Comparison of ENCODE assay signal across 20 mouse cellular contexts in genomic region chr6:72204858-72205257, GRCm38 (mm10). TPM values are rescaled to one million over a fixed set of nuclear protein-coding genes. Genes with fewer than 3 reads are reported as not detected.
DNase-seq lines count a peak whose midpoint lies in the region; ATAC-seq and TF ChIP-seq lines count a peak whose summit lies in the region.
"Had no signal": no experiment of that assay in that cellular context is flagged by ENCODE, and none has a peak within 500 bp of the region (broad histone marks: within the 10 kb centered on the region; RNA-seq: fewer than 3 reads in every experiment).

No protein-coding gene starts in this region.

- no peaks in the 10 kb centered on the region for H3K9me3 ChIP-seq in lung, embryonic 16.5 days (ENCODE audit: control insufficient read depth, low read length)
- H3K9me3 ChIP-seq in lung, postnatal 0 days (ENCODE audit: low read length) = no peaks in the 10 kb centered on the region
- H3K9me3 ChIP-seq in midbrain, embryonic 15.5 days = no peaks in the 10 kb centered on the region
- H3K9me3 ChIP-seq: forebrain, embryonic 13.5 days; hindbrain, embryonic 13.5 days; midbrain, embryonic 12.5 days had no signal

- no peak for TF ChIP-seq CTCF in kidney, adult 2 months (conservative IDR thresholded peaks at IDR 0.05; ENCODE audit: insufficient read depth, insufficient read length, low read depth, low read length)
- TF ChIP-seq CTCF in lung, postnatal 0 days (IDR thresholded peaks at IDR 0.05) = no peak
- no peak for TF ChIP-seq CTCF in gastrocnemius, adult 2 months (IDR thresholded peaks at IDR 0.05)

- no peaks in the 10 kb centered on the region for H3K36me3 ChIP-seq in kidney, adult 2 months (ENCODE audit: control insufficient read depth, insufficient read depth, low read length)
- peaks cover 9% of the 10 kb centered on the region for H3K36me3 ChIP-seq in lung, embryonic 16.5 days (ENCODE audit: control insufficient read depth, insufficient read depth, low read length)
- peaks cover 5% of the 10 kb centered on the region; the same call in 1 of the 2 replicates for H3K36me3 ChIP-seq in lung, postnatal 0 days (ENCODE audit: insufficient read depth, low read length)
- no peaks in the 10 kb centered on the region for H3K36me3 ChIP-seq in midbrain, embryonic 15.5 days (replicated peaks)
- H3K36me3 ChIP-seq: hindbrain, embryonic 13.5 days; midbrain, embryonic 12.5 days had no signal

- peak; percentile 48 for DNase-seq in kidney, adult 2 months
- DNase-seq in kidney, adult 8-10 months = no peak
- no peak for DNase-seq in lung, adult 18-20 months
- DNase-seq in lung, postnatal 0 days (ENCODE audit: low spot score) = peak; percentile 71
- DNase-seq in gastrocnemius, adult 2 months = no peak
- DNase-seq: adrenal gland, postnatal 10 days; cerebellum, adult 2 months; cerebellum, postnatal 25 days; heart, postnatal 10 days; left cerebral cortex, postnatal 4 days; liver had no signal

- no peak overlapping the region for H3K27ac ChIP-seq in kidney, adult 2 months (ENCODE audit: insufficient read depth, low read depth, low read length)
- H3K27ac ChIP-seq in lung, embryonic 16.5 days (ENCODE audit: low read length) = 0 out of 2 replicates have a peak overlapping the region, but pooled peaks have one; percentile 29
- no peak overlapping the region for H3K27ac ChIP-seq in lung, postnatal 0 days (ENCODE audit: low read length)
- no peak overlapping the region for H3K27ac ChIP-seq in midbrain, embryonic 15.5 days
- no peak overlapping the region for H3K27ac ChIP-seq in gastrocnemius, adult 2 months
- H3K27ac ChIP-seq: forebrain, embryonic 13.5 days; hindbrain, embryonic 13.5 days; left cerebral cortex, adult 2 months; midbrain, embryonic 12.5 days had no signal

- TF ChIP-seq EP300 in lung, postnatal 0 days (IDR thresholded peaks at IDR 0.05) = 0 out of 2 replicates have a peak, but pooled peaks have one; percentile 31

- H3K4me2 ChIP-seq in lung, embryonic 16.5 days (ENCODE audit: low read depth, low read length) = no peak overlapping the region
- H3K4me2 ChIP-seq in lung, postnatal 0 days (replicated peaks; ENCODE audit: low read depth, low read length) = no peak overlapping the region
- H3K4me2 ChIP-seq in midbrain, embryonic 15.5 days = no peak overlapping the region
- H3K4me2 ChIP-seq: forebrain, embryonic 13.5 days; heart, embryonic 11.5 days; hindbrain, embryonic 13.5 days; midbrain, embryonic 12.5 days had no signal

- intact Hi-C loops in gastrocnemius, adult 2 months (cut with DNase I) = no loop called here

- H3K9ac ChIP-seq in lung, embryonic 16.5 days (ENCODE audit: low read length) = no peak overlapping the region
- H3K9ac ChIP-seq in lung, postnatal 0 days (replicated peaks; ENCODE audit: low read depth) = no peak overlapping the region
- no peak overlapping the region for H3K9ac ChIP-seq in midbrain, embryonic 15.5 days
- H3K9ac ChIP-seq: forebrain, embryonic 13.5 days; hindbrain, embryonic 13.5 days; midbrain, embryonic 12.5 days had no signal

- no peaks in the 10 kb centered on the region for H3K27me3 ChIP-seq in kidney, adult 2 months (replicated peaks; ENCODE audit: control insufficient read depth, insufficient read depth, low read length)
- no peaks in the 10 kb centered on the region for H3K27me3 ChIP-seq in lung, embryonic 16.5 days (ENCODE audit: control insufficient read depth, insufficient read depth, low read depth, low read length)
- no peaks in the 10 kb centered on the region for H3K27me3 ChIP-seq in lung, postnatal 0 days (replicated peaks; ENCODE audit: insufficient read depth, low read length)
- no peaks in the 10 kb centered on the region for H3K27me3 ChIP-seq in midbrain, embryonic 15.5 days (replicated peaks)
- H3K27me3 ChIP-seq: forebrain, embryonic 13.5 days had no signal

- no peak for TF ChIP-seq POLR2A in kidney, adult 2 months (IDR thresholded peaks at IDR 0.05; ENCODE audit: low read depth, low read length)

- ATAC-seq in lung, embryonic 16.5 days (ENCODE audit: low read depth) = peak; percentile 66
- ATAC-seq in lung, postnatal 0 days = peak; percentile 75
- ATAC-seq in midbrain, embryonic 15.5 days (replicated peaks) = no peak
- ATAC-seq: forebrain, embryonic 13.5 days had no signal

- WGBS in kidney, adult 2 months = 76% methylated on average over 7 of the region's 7 CpGs
- 52% methylated on average over 7 of the region's 7 CpGs for WGBS in lung, embryonic 16.5 days
- 54% methylated on average over 7 of the region's 7 CpGs for WGBS in lung, postnatal 0 days
- 79% methylated on average over 7 of the region's 7 CpGs for WGBS in midbrain, embryonic 15.5 days

- H3K4me3 ChIP-seq in kidney, adult 2 months (ENCODE audit: insufficient read depth, low read depth, low read length) = no peak overlapping the region
- H3K4me3 ChIP-seq in lung, embryonic 16.5 days (ENCODE audit: low read length) = no peak overlapping the region
- no peak overlapping the region for H3K4me3 ChIP-seq in lung, postnatal 0 days (ENCODE audit: low read depth, low read length)
- H3K4me3 ChIP-seq in midbrain, embryonic 15.5 days = no peak overlapping the region
- H3K4me3 ChIP-seq in gastrocnemius, adult 2 months = no peak overlapping the region
- H3K4me3 ChIP-seq: forebrain, embryonic 13.5 days; hindbrain, embryonic 13.5 days; left cerebral cortex, adult 2 months; midbrain, embryonic 12.5 days had no signal

- no peaks in the 10 kb centered on the region; the same call in 1 of the 2 replicates for H3K4me1 ChIP-seq in kidney, adult 2 months (ENCODE audit: control insufficient read depth, insufficient read depth, low read length)
- peaks cover 18% of the 10 kb centered on the region for H3K4me1 ChIP-seq in lung, embryonic 16.5 days (replicated peaks; ENCODE audit: control insufficient read depth, insufficient read depth, low read length)
- H3K4me1 ChIP-seq in lung, postnatal 0 days (ENCODE audit: insufficient read depth, low read depth, low read length) = peaks cover 11% of the 10 kb centered on the region; the same call in 1 of the 2 replicates
- H3K4me1 ChIP-seq in midbrain, embryonic 15.5 days = peaks cover 5% of the 10 kb centered on the region; the same call in 1 of the 2 replicates

RNA-seq across cellular contexts. Expression of gene Atoh8, which starts 30.5 kb away (rescaled TPM):
- polyA plus RNA-seq in kidney, adult 2 months (2012; rRNA removed) = 7.7 and 10.1 TPM in 2 replicates
- 32.2 and 35.3 TPM in 2 replicates for polyA plus RNA-seq in lung, embryonic 16.5 days (2015; fragmentation: Nextera tagmentation; extraction: Ambion mirVana)
- 17.3 and 20.6 TPM in 2 replicates for polyA plus RNA-seq in lung, postnatal 0 days (2015; fragmentation: Nextera tagmentation; extraction: Ambion mirVana)
- polyA plus RNA-seq in midbrain, embryonic 15.5 days (2015; fragmentation: Nextera tagmentation; extraction: Ambion mirVana) = 1.9 and 2.2 TPM in 2 replicates
- 1 to 10 TPM; 3.3 to 9.2 TPM for total RNA-seq in gastrocnemius, adult 2 months (2021)
- total RNA-seq: monocyte, adult 5-6 weeks; neutrophil, adult 5-6 weeks had no signal

Comparison
In these comparisons a context has a peak if more than half of its experiments do, and no peak if none do; other contexts are left out.
1. DNase-seq: peak in kidney, adult 2 months (single experiment) and lung, postnatal 0 days (single experiment); none in kidney, adult 8-10 months (0 of 2), lung, adult 18-20 months (0 of 2) and gastrocnemius, adult 2 months (single experiment).